Mouse (Mus musculus) large intestine, adult 2 months (tissue): Measurements from ENCODE around the gene Med19. TPM values are rescaled to one million over a fixed set of nuclear protein-coding genes. Genes with fewer than 3 reads are reported as not detected.
"Not testable (repeated sequence)": the region's sequence is repeated elsewhere in the genome, so short reads cannot be mapped to it uniquely, and the experiment has no call there.

Experiments used
- DNase-seq: peaks from one replicate; pipeline ENCODE4 v3.0.0-alpha.2; 2012; ENCODE audit warnings: low read depth, low spot score
- WGBS: fragments of 180-500 bp; shearing (Covaris S2); methylation state at CpG from one replicate; pipeline ENCODE4 v1.1.7; 2018; 5-methylcytosine and 5-hydroxymethylcytosine counted together
- polyA plus RNA-seq: library from polyadenylated mRNA; depleted of rRNA; stranded (reverse); fragments of >200 nt; gene quantifications from 2 replicates; pipeline ENCODE4 v1.2.3, GENCODE M21; 2012

The Med19 gene
- polyA plus RNA-seq, 1 experiment, result 8.4 TPM

GRCm38 (mm10) chr2:84715562-84716361 is 37.6 kb downstream of the Med19 start:
- DNase-seq, result peak; percentile 93
- under 1% methylated on average over 33 of the region's 33 CpGs for WGBS

- WGBS, result 12% methylated on average over 9 of the region's 9 CpGs
- no peak for DNase-seq
Measured at GRCm38 (mm10) chr2:84716423-84717355, 38.5 kb downstream of the Med19 start.

- no peak for DNase-seq
- WGBS, result 91% methylated on average over 4 of the region's 4 CpGs
Measured at GRCm38 (mm10) chr2:84717357-84717756, 39.2 kb downstream of the Med19 start.

- no peak for DNase-seq
- WGBS, result 93% methylated on average over 2 of the region's 2 CpGs
Measured at GRCm38 (mm10) chr2:84720718-84721117, 42.5 kb downstream of the Med19 start.

GRCm38 (mm10) chr2:84721182-84721581 is 43.0 kb downstream of the Med19 start:
- DNase-seq, result no peak
- 88% methylated on average over 3 of the region's 3 CpGs for WGBS

GRCm38 (mm10) chr2:84723856-84724255 is 45.7 kb downstream of the Med19 start:
- DNase-seq, result no peak
- WGBS, result 90% methylated on average over 14 of the region's 14 CpGs

GRCm38 (mm10) chr2:84725770-84726169 is 47.6 kb downstream of the Med19 start:
- DNase-seq, result no peak
- 90% methylated on average over 10 of the region's 10 CpGs for WGBS

- no peak for DNase-seq
- WGBS, result under 1% methylated on average over 9 of the region's 9 CpGs
Measured at GRCm38 (mm10) chr2:84726716-84727115, 48.5 kb downstream of the Med19 start.

- under 1% methylated on average over 39 of the region's 39 CpGs for WGBS
- DNase-seq, result peak; percentile 94
Measured at GRCm38 (mm10) chr2:84727172-84727858, 49.1 kb downstream of the Med19 start, which contains the start of gene Clp1. TSS of gene Clp1 (minus strand) at chr2:84727350.

GRCm38 (mm10) chr2:84728191-84728590 is 50.0 kb downstream of the Med19 start:
- DNase-seq, result not testable (repeated sequence)
- 73% methylated on average over 5 of the region's 5 CpGs for WGBS

- WGBS, result 90% methylated on average over 3 of the region's 3 CpGs
- no peak for DNase-seq
Measured at GRCm38 (mm10) chr2:84731206-84731605, 53.0 kb downstream of the Med19 start.

- DNase-seq, result no peak
- 74% methylated on average over 1 of the region's 1 CpGs for WGBS
Measured at GRCm38 (mm10) chr2:84732394-84732793, 54.2 kb downstream of the Med19 start.

GRCm38 (mm10) chr2:84733579-84734300 is 55.5 kb downstream of the Med19 start, which contains the start of gene Ypel4:
TSS of gene Ypel4 (plus strand) at chr2:84734058.
- DNase-seq, result no peak
- WGBS, result 2% methylated on average over 8 of the region's 8 CpGs

- no peak for DNase-seq
- WGBS, result 3% methylated on average over 11 of the region's 11 CpGs
Measured at GRCm38 (mm10) chr2:84734351-84734864, 56.2 kb downstream of the Med19 start.

- 6% methylated on average over 2 of the region's 2 CpGs for WGBS
Measured at GRCm38 (mm10) chr2:84734919-84735318, 56.7 kb downstream of the Med19 start.

GRCm38 (mm10) chr2:84735346-84735920 is 57.2 kb downstream of the Med19 start:
- DNase-seq, result no peak
- WGBS, result 17% methylated on average over 7 of the region's 7 CpGs

More at GRCm38 (mm10) chr2:84734919-84735318, 56.7 kb downstream of the Med19 start:
- no peak for DNase-seq

- WGBS, result 9% methylated on average over 27 of the region's 27 CpGs
- no peak for DNase-seq
Measured at GRCm38 (mm10) chr2:84736312-84737161, 58.3 kb downstream of the Med19 start.
